Mouse (Mus musculus): ENCODE measurements at regions not wholly inside any gene's neighbourhood (a gene's known extent, or its start where the extent isn't known, plus 50 kb on each side); places are given as distances from the start of the nearest gene placed in this dataset.

DNA sequence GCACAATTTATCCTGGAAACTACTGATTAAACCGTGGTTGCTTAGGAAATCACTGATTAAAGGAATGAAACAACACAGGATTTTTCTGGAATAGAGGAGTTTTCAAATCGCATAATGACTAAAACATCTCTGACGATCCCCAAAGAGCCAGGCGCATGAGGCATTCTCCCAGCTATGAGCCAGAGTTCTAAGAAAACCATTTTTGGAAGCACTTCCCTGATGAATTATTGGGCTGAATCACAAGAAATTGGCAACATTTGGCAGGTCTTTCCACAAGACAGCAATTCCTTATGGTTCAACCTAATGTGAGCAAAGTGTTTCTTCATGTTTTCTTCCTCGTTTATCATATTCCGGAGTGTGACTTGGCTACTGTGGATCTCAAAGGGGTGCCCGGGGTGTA lies 129.3 kb upstream of the Usp24 start:
- peak; percentile 29 for DNase-seq (ENCODE audit: low read depth)
- no peak for TF ChIP-seq POLR2A (IDR thresholded peaks at IDR 0.05; ENCODE audit: borderline replicate concordance, extremely low read depth, insufficient read depth, insufficient read length, poor library complexity, severe bottlenecking)
- no peak for TF ChIP-seq CTCF (IDR thresholded peaks at IDR 0.05; ENCODE audit: borderline replicate concordance, extremely low read depth, insufficient read depth, insufficient read length)

DNA sequence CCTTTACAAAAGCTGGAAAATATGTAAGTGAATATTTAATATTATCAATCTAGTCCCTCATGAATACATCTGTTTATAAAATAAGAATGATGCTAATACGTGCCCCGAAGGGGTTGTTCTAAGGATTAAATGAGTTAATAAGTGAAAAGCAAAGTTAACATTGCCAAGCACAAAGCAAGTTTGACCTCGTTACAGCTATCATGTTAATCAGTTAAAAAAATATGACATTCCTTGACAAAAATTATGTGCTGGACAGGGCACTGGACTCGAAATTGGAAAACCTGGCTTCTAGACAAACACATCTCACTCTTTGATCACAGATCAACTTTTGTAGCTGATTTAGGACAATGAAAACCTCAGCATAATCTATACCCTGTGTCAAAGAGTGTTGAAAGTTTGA lies 125.8 kb upstream of the Usp24 start:
- no peak for DNase-seq (ENCODE audit: low read depth)
- no peak for TF ChIP-seq POLR2A (IDR thresholded peaks at IDR 0.05; ENCODE audit: borderline replicate concordance, extremely low read depth, insufficient read depth, insufficient read length, poor library complexity, severe bottlenecking)
- no peak for TF ChIP-seq CTCF (IDR thresholded peaks at IDR 0.05; ENCODE audit: borderline replicate concordance, extremely low read depth, insufficient read depth, insufficient read length)

DNA sequence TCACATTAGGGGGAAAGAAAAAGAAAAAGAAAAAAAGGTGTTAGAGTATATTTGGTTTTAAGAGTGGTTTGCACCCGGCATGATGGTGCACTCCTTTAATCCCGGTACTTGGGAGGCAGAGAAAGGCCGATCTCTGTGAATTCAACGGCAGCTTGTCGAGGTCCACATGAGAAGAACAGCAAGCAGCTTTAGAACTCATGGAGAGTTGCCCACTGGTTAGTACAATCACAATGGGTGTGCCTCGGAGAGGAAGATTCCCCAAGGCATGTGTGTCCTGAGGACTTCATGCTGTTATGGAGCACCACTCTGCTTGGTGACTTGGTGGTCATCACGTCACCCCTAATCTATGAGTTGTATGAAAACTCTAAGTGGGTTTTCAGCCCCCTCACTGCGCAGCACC lies 124.7 kb upstream of the Usp24 start:
- no peak for DNase-seq (ENCODE audit: low read depth)

DNA sequence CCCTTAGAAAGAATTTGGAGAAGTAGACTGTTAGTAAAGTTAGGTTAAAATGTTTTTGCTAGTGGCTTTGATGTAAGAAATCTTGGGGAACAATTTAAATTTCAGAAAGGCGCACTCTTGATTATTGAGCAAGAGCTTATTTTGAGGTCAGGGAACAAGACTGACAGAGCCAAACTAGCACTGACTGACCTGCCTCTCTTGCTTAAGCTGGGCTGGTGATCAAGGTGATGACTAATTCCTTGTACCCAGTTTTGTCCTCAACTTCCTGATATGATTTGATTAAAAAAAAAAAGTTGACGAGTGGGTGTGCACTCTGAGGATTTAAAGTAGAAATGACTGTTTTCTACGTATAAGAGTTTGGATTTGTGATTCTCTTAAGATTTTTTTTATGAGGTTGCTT lies 124.2 kb upstream of the Usp24 start:
- DNase-seq (ENCODE audit: low read depth), result no peak

More for the DNA sequence above, 124.7 kb upstream of the Usp24 start:
- no peak for TF ChIP-seq POLR2A (IDR thresholded peaks at IDR 0.05; ENCODE audit: borderline replicate concordance, extremely low read depth, insufficient read depth, insufficient read length, poor library complexity, severe bottlenecking)
- TF ChIP-seq CTCF (IDR thresholded peaks at IDR 0.05; ENCODE audit: borderline replicate concordance, extremely low read depth, insufficient read depth, insufficient read length), result no peak

DNA sequence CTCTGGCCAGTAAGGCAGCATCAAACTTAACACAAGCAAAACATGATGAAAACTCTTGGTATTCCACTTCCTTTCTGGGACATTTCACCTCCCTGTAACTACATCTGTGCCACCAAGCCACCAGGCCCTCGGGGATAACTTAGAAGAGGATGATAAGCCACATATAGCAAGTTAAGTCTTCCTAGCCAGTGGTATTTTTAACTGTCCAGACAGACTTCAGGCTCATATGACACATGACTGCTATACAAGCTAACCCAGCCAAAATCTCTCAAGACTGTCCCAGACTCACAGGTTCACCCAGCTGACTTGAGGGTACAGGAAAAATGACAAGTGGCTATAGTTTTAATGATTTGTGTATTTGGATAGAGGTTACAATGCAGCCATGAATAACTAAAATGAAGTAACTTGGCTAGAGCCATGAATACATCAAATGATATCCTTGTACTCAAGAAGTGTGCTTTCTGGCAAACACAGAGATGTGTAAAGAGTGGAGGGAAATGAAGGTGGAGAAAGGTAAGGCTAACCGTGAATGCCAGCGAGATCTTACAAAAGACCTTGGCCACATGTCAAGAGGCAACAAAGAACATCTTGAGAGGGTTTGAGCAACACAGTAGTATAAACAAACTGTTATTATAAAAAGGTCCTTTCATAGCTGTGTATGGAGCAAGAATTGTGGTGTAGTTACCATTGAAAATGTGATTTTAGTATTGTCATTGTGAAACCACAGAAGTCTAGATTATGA lies 122.6 kb upstream of the Usp24 start:
- TF ChIP-seq CTCF (IDR thresholded peaks at IDR 0.05; ENCODE audit: borderline replicate concordance, extremely low read depth, insufficient read depth, insufficient read length), result no peak
- no peak for DNase-seq (ENCODE audit: low read depth)

More for the DNA sequence above, 124.2 kb upstream of the Usp24 start:
- TF ChIP-seq POLR2A (IDR thresholded peaks at IDR 0.05; ENCODE audit: borderline replicate concordance, extremely low read depth, insufficient read depth, insufficient read length, poor library complexity, severe bottlenecking), result no peak

DNA sequence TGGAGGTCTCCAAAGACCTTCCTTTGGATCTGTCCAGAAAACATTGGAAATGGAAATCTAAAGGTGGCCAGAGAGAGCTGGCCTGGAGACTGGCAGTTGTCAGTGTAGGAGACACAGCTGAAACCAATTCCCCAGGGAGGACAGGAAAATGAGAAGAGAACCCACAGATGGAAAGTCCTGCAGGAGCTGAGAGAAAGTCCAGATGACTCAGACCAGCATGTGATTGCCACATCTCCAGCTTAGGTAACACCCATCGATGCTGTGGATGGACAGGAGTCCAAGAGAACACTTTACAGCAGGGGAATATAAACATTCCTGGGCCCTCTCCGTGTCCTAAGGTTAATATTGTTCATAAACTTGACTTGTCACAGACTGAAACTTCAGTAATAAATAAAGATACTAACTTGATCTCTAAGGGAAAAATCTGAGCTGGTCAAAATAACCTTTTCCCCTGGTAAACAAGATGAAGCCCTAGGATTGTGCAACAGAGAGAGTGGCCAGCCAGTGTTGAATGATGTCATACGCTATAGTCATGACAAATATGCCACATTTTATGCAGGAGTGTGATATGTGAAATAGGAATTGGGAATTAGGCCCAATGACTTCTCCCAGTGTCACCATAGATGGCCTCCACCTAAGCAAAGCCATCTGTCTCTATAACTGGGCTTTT lies 120.4 kb upstream of the Usp24 start:
- no peak for TF ChIP-seq POLR2A (IDR thresholded peaks at IDR 0.05; ENCODE audit: borderline replicate concordance, extremely low read depth, insufficient read depth, insufficient read length, poor library complexity, severe bottlenecking)
- no peak for TF ChIP-seq CTCF (IDR thresholded peaks at IDR 0.05; ENCODE audit: borderline replicate concordance, extremely low read depth, insufficient read depth, insufficient read length)
- no peak for DNase-seq (ENCODE audit: low read depth)

DNA sequence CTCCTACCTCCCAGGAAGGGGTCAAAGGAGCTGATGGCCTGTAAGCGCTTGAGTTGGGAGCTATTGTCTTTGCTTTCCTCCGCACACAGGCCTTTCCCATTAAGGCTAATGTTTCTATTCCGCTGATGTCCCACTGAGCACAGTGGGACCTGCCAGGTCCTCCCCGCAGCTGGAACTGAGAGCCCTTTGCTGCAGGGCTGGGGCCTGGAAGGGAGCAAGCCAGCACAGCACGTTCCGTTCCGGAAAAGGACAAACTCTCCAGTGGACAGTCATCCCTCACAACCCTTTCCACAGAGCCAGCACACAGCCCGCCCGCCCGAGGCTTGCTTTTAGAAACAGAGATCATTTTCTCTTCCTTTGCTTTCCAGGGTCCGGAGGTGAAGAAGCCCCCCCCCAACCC lies 116.2 kb upstream of the Usp24 start:
- peak; percentile 63 for DNase-seq (ENCODE audit: low read depth)
- no peak for TF ChIP-seq CTCF (IDR thresholded peaks at IDR 0.05; ENCODE audit: borderline replicate concordance, extremely low read depth, insufficient read depth, insufficient read length)
- TF ChIP-seq POLR2A (IDR thresholded peaks at IDR 0.05; ENCODE audit: borderline replicate concordance, extremely low read depth, insufficient read depth, insufficient read length, poor library complexity, severe bottlenecking), result no peak

DNA sequence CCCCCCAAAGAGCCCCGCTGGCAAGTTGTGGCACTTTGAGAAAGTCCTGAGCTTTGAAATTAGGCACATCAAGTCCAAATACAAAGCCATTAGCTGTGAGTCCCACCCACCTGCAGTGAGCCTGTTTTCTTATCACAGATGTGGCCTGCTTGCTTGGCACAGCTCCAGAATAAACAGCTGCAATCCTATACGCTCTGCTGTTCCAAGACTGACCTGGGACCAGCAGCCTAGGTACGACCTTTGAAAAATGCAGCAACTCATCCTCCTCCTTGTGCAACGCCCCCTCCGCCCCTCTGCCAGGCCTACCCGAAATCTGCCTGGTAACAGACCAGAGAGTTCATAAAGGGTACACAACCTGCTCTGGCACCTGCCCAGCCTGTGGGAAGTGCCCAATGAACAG lies 115.8 kb upstream of the Usp24 start:
- DNase-seq (ENCODE audit: low read depth), result peak; percentile 71
- no peak for TF ChIP-seq CTCF (IDR thresholded peaks at IDR 0.05; ENCODE audit: borderline replicate concordance, extremely low read depth, insufficient read depth, insufficient read length)
- TF ChIP-seq POLR2A (IDR thresholded peaks at IDR 0.05; ENCODE audit: borderline replicate concordance, extremely low read depth, insufficient read depth, insufficient read length, poor library complexity, severe bottlenecking), result no peak

DNA sequence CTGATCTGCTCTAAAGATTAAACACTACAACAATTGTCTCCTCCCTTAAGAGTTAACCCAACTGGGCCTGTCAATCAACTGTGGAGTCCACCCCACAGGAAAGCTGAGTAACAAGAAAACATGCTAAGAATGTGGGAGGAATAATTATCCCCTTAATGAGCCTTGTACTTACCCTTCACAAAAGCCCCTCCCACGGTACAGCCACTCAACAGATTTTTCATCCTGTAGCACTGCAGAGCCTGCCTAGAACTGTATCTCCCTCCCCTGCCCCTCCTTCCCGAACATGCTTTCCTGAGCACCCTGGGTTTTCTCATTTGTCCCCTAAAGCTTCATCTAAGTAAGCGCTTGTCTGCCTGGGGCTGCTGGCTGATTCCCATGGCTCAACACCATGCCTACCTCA lies 113.5 kb upstream of the Usp24 start:
- peak; percentile 75 for DNase-seq (ENCODE audit: low read depth)
- TF ChIP-seq POLR2A (IDR thresholded peaks at IDR 0.05; ENCODE audit: borderline replicate concordance, extremely low read depth, insufficient read depth, insufficient read length, poor library complexity, severe bottlenecking), result no peak
- no peak for TF ChIP-seq CTCF (IDR thresholded peaks at IDR 0.05; ENCODE audit: borderline replicate concordance, extremely low read depth, insufficient read depth, insufficient read length)

DNA sequence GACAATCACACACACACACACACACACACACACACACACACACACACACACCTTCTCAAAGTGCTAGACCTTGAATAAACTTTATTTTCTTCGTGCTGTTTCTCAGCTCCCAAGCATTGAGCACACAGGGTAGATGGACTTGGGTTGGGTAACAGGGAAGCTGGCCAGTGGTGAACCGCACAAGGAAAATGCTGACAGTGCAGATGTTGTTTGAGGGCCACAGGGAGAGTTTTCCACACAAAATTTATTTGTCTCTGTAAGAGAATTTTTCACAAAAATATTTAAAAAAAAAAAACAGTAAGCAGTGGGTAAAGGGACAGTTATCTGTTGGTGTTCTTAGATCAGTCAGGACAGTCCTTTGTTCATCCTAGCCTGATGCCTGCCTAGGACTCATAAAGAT lies 110.8 kb upstream of the Usp24 start:
- no peak for DNase-seq (ENCODE audit: low read depth)
- TF ChIP-seq POLR2A (IDR thresholded peaks at IDR 0.05; ENCODE audit: borderline replicate concordance, extremely low read depth, insufficient read depth, insufficient read length, poor library complexity, severe bottlenecking), result no peak
- TF ChIP-seq CTCF (IDR thresholded peaks at IDR 0.05; ENCODE audit: borderline replicate concordance, extremely low read depth, insufficient read depth, insufficient read length), result no peak

DNA sequence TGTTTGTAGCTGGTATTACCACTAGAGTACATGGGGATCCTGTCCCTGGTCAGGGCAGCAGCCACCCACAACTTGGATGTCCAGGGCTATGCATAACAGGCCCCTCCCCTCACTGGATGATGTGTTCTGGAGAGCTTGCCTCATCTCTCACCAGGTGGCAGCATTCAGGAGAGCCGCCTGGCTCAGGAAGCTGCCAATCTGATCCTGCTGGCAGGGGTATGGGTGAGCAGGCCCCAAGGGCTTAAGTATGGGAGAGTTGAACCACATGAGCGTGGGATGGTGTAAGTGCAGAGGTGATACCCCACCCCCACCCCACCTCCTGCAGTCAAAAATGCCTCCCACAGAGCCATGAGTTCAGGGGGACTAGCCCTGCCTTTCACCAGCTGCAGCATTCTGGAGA lies 110.0 kb upstream of the Usp24 start:
- DNase-seq (ENCODE audit: low read depth), result no peak
- no peak for TF ChIP-seq POLR2A (IDR thresholded peaks at IDR 0.05; ENCODE audit: borderline replicate concordance, extremely low read depth, insufficient read depth, insufficient read length, poor library complexity, severe bottlenecking)
- TF ChIP-seq CTCF (IDR thresholded peaks at IDR 0.05; ENCODE audit: borderline replicate concordance, extremely low read depth, insufficient read depth, insufficient read length), result no peak

DNA sequence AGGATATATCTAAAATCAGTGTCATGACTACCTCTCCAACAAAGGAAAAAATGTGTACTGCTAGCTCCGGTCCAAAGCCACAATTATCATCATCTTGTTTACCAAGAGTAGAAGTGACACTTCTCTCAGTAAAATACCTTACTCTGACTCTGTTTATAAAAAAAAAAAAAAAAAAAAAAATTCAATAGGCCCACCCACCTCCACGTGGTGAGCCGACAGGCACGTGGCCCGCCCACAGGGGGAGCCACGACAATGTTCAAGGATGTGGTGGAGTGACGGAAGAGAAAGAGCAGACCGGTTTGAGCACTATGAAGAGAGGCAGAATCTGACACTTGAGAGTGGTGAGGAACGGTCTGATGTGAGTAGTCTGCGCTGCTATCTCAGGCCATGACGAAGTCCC lies 106.5 kb upstream of the Usp24 start:
- DNase-seq (ENCODE audit: low read depth), result no peak
- TF ChIP-seq CTCF (IDR thresholded peaks at IDR 0.05; ENCODE audit: borderline replicate concordance, extremely low read depth, insufficient read depth, insufficient read length) (no peak), POLR2A (IDR thresholded peaks at IDR 0.05; ENCODE audit: borderline replicate concordance, extremely low read depth, insufficient read depth, insufficient read length, poor library complexity, severe bottlenecking) (no peak)
